Mouse (Mus musculus) lung, adult 2 months (tissue): ENCODE data around the gene Magix. TPM values are rescaled to one million over a fixed set of nuclear protein-coding genes. Genes with fewer than 3 reads are reported as not detected.

Source experiments
- DNase-seq: peaks from one replicate; pipeline ENCODE4 v3.0.0; 2022
- H3K4me1 ChIP-seq: fragments of 200-500 bp; 2 replicates; pipeline ENCODE4 v1.6.1; 2011; ENCODE audit warnings: low read length; ENCODE audit not compliant: control insufficient read depth, insufficient read depth
- H3K4me3 ChIP-seq: fragments of 200-500 bp; replicated peaks from 2 replicates; pipeline ENCODE3; 2011; ENCODE audit warnings: low read depth, mild to moderate bottlenecking, control low read depth, low read length; ENCODE audit errors: extremely low read depth
- CTCF ChIP-seq: fragments of 200-500 bp; IDR thresholded peaks from 2 replicates; pipeline ENCODE4 v1.5.1; 2011; ENCODE audit warnings: mild to moderate bottlenecking, low read length, control low read depth; ENCODE audit not compliant: insufficient read depth
- POLR2A ChIP-seq: fragments of 200-500 bp; IDR thresholded peaks from 2 replicates; pipeline ENCODE4 v1.6.1; 2011; ENCODE audit warnings: low read depth, mild to moderate bottlenecking, control low read depth, low read length, borderline replicate concordance; ENCODE audit errors: extremely low read depth
- WGBS: fragments of 180-500 bp; shearing (Covaris S2); methylation state at CpG from one replicate; pipeline ENCODE4 v1.1.7; 2018; 5-methylcytosine and 5-hydroxymethylcytosine counted together
- polyA plus RNA-seq: library from polyadenylated mRNA; depleted of rRNA; stranded (reverse); fragments of >200 nt; gene quantifications from 2 replicates; pipeline ENCODE4 v1.2.3, GENCODE M21; 2012

Magix gene
- polyA plus RNA-seq, 1 experiment, result 17.2 TPM

DNA sequence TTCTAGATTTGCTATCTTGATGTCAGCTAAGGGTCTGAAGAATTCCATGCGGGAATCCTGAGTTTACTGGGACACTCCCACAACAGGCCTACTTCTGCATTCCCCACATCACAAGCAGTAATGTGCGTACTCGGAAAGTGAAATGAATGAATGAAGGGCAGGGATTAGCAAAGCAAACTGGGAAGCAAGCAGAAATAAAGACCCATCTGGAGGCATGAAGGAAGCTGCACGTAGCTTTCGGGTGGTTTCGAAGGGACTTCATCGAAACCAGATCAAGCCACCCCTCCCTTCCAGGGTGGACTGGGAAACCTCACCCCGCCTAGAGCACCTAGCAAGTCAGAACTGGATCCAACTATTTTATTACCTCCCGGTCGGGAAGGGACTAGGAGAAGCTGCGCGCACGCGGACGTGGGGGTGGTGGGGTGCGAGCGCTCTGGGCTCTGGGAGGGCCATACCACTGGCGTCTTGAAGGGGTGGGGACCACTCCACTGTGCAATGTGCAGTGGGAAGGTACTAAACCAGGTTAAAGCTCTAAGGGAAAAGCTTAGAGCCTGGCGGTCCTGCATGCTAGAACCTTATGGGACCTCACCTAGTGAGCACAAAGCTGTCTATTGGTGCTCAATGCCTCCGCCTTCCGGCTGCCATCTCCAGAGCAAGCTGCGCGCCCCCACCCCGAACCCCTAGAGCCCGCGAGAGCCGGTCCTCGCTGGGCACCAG lies 6.6 kb downstream of the Magix start:
- Histone ChIP-seq H3K4me1 (no peaks in the 10 kb centered on the region; the same call in 1 of the 2 replicates), H3K4me3 (no peak overlapping the region)
- WGBS, result 45% methylated on average over 28 of the region's 28 CpGs
- TF ChIP-seq CTCF (no peak), POLR2A (no peak)
- no peak for DNase-seq

DNA sequence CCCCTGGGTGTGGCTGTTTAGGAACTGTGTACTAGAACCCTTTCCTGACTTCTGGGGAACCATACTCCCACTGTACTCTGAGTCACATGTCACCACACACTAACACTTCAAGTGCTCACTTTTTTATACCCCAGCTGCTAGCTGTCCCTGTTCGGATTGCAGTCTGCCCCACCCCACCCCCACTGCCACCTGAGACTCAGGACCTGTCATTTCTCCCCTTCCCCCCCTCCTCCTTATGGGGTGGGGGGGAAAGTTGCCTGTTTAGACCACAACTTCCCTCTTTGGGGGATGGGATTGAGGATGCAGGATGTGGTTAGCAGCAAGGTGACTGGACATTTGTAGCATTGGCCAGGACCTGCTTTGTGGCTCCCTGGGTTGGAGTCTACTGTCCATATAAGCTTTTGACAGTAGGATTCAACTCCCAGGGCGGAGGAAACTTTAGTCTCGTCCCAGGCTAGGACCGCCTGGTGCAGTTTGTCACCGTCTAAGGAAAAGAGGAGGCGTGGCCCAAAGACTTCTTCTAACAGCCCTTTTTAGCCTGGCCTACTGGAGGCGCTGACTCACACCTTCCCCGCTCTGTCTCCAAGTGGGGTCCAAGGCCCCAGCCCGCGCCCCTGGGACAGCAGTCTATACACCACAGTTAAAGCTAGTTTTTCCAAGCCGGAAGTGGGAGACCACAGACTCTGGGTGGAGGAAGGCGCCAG lies 7.3 kb downstream of the Magix start:
- WGBS, result 44% methylated on average over 12 of the region's 12 CpGs
- DNase-seq, result peak; percentile 23
- Histone ChIP-seq H3K4me1 (no peaks in the 10 kb centered on the region; the same call in 1 of the 2 replicates), H3K4me3 (no peak overlapping the region)
- no peak for TF ChIP-seq POLR2A
- TF ChIP-seq CTCF, result no peak

DNA sequence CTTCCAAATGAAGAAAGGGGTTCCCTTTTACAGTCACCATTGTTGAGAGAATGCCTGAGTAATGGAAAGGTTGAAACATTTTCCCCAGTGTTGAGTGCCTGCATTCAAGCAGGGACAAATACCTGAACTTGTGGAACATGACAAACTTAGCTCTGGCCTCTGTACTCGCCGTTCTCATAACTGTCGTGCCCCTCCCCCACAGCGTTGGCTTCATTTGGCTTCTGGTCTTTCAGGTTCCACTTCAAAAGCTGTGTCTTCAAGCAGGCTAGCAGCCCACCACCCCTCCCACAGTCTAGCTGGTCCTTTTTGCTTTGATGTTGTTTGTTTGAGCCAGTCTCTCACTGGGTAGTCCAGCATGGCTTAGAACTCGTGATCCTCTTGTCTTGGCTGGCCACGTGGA lies 8.3 kb downstream of the Magix start:
- TF ChIP-seq CTCF (no peak), POLR2A (no peak)
- DNase-seq, result no peak
- H3K4me3 ChIP-seq, result no peak overlapping the region
- no peaks in the 10 kb centered on the region; the same call in 1 of the 2 replicates for H3K4me1 ChIP-seq
- 51% methylated on average over 6 of the region's 6 CpGs for WGBS

DNA sequence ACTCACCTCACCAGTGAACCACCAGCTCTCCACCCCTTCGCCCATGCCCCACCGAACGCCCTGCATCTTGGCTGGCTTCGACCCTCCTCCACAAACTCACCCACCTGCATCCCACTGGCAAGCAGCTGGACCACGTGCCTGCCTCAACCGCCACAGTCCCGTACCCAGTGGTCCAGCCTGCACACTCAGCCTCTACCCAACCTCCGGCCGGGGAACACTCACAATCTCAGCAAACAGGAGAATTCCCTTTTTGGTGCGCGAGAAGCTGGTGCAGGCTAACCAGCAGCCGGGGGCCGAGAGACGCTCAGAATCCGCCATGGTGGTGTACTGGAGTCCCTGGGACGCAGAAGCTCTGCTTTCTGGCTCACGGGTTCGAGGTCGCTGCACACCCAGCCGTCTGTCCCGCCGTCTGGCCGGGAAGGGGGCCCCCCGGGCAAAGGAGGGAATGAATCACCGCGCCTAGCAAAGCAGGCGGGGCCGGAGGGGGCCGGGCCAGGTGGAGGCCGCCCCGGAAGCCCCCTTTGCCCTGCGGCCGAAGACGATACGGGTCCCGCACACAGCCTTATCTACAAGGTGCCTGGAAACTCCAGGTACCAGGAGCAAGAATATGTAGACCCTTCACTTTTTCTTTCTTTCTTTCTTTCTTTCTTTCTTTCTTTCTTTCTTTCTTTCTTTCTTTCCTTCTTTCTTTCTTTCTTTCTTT lies 10.0 kb downstream of the Magix start, which contains the start of gene Plp2:
Gene Plp2, minus strand, starts transcription at position 470 of the 703 bp plus-strand sequence.
- TF ChIP-seq CTCF, result no peak
- TF ChIP-seq POLR2A, result no peak
- no peaks in the 10 kb centered on the region; the same call in 1 of the 2 replicates for H3K4me1 ChIP-seq
- WGBS, result 28% methylated on average over 36 of the region's 36 CpGs
- H3K4me3 ChIP-seq, result peak within 1 kb of the TSS; percentile 87
- DNase-seq, result peak; percentile 58

GRCm38 (mm10) chrX:7670390-7670881 lies 10.6 kb downstream of the Magix start:
- WGBS, result 29% methylated on average over 19 of the region's 19 CpGs

DNA sequence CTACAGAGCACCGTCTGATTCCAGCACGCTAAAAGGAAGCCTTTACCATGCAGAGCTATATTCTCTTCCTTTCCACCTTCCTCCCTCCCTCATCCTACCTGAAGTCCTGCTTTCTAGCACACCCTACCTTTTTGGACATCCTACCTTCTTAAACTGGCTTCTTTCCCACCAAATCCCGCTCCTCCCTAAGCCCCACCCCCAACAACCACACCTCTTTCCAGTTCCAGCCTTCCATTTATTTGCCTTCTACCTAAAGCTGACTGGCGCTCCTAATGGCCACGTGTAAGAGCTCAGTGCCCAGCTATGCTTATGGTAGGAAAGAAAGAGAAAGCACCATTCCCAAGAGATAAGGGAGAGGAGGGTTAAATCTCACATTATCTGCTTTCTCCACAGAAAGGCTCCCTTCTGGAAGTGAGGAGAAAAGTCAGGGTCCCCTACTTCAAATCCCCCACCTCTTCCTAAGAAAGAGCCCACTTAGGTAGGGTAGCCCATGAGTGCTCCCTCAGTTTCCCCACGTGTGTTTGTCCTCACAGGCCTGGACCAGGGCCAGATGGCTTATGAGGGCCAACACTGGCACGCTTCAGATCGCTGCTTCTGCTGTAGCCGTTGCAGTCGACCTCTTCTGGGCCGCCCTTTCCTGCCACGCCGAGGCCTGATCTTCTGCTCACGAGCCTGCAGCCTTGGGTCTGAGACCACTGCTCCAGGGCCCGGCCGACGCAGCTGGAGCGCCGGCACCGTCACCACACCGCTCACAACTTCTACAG lies 15.1 kb downstream of the Magix start:
- TF ChIP-seq POLR2A, result no peak
- TF ChIP-seq CTCF, result no peak
- Histone ChIP-seq H3K4me1 (no peaks in the 10 kb centered on the region), H3K4me3 (no peak overlapping the region)
- 64% methylated on average over 21 of the region's 21 CpGs for WGBS
- DNase-seq, result no peak

More at GRCm38 (mm10) chrX:7670390-7670881, 10.6 kb downstream of the Magix start:
- no peaks in the 10 kb centered on the region; the same call in 1 of the 2 replicates for H3K4me1 ChIP-seq
- no peak for TF ChIP-seq POLR2A
- TF ChIP-seq CTCF, result no peak
- DNase-seq, result peak; percentile 79
- peak overlapping the region; percentile 87 for H3K4me3 ChIP-seq

- TF ChIP-seq POLR2A (no peak), CTCF (no peak)
- Histone ChIP-seq H3K4me3 (no peak overlapping the region), H3K4me1 (no peaks in the 10 kb centered on the region)
- DNase-seq, result no peak
- WGBS, result 84% methylated on average over 11 of the region's 11 CpGs
These were observed 16.3 kb downstream of the Magix start for GRCm38 (mm10) chrX:7664791-7665190.

DNA sequence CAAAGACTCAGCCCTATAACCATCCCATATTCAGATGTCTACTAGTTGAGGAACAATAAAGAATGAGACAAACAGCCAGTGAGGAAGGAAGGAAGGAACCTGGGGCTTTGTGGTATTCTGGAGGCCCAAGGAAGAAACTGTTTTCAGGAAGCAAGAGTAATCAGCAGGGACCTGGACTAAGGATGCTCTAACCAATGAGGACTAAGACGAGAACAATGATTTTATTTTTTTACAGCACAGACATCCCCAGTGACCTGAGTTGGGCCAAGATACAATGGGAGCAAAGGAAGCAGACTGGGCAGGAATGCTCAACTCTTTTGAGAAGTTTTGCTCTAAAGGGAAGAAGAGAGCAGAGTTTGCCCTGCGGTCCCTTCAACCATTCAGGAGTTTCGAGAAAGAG lies 18.1 kb downstream of the Magix start:
- 63% methylated on average over 3 of the region's 3 CpGs for WGBS

DNA sequence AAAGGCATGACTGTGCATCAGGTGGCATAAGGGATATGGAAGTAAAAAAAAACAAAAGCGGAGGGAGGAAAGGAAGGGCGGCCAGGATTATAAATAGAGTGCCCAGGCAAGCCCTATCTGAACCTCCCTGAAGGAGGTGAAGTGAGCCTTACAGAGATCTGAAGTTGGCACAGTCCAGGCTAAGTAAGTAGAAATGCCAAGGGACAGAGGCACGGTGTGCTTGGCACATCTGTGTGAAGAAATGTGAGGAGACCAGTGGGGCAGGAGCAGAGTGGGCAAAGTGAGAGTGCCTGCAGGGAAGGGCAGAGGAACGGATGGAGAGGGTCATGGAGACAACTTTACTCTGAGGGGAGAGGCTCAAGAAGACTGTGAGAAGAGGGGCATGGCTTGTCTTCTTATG lies 20.0 kb downstream of the Magix start:
- TF ChIP-seq CTCF, result no peak
- no peak for DNase-seq
- Histone ChIP-seq H3K4me3 (no peak overlapping the region), H3K4me1 (peaks cover 4% of the 10 kb centered on the region; the same call in 1 of the 2 replicates)
- 70% methylated on average over 4 of the region's 4 CpGs for WGBS

More for the DNA sequence above, 18.1 kb downstream of the Magix start:
- TF ChIP-seq POLR2A, result no peak
- TF ChIP-seq CTCF, result no peak
- peaks cover 3% of the 10 kb centered on the region; the same call in 1 of the 2 replicates for H3K4me1 ChIP-seq
- H3K4me3 ChIP-seq, result no peak overlapping the region
- no peak for DNase-seq
